Mouse (Mus musculus) liver, embryonic 14.5 days (tissue): ENCODE measurements around the gene Olfr220.

Experiments used
- CTCF ChIP-seq: IDR thresholded peaks from 2 replicates; pipeline ENCODE4 v1.5.1; 2016; ENCODE audit warnings: antibody characterized with exemption, low read depth, control low read depth
- EP300 ChIP-seq: IDR thresholded peaks from 2 replicates; pipeline ENCODE4 v1.6.1; 2016; ENCODE audit warnings: antibody characterized with exemption, low read depth

DNA sequence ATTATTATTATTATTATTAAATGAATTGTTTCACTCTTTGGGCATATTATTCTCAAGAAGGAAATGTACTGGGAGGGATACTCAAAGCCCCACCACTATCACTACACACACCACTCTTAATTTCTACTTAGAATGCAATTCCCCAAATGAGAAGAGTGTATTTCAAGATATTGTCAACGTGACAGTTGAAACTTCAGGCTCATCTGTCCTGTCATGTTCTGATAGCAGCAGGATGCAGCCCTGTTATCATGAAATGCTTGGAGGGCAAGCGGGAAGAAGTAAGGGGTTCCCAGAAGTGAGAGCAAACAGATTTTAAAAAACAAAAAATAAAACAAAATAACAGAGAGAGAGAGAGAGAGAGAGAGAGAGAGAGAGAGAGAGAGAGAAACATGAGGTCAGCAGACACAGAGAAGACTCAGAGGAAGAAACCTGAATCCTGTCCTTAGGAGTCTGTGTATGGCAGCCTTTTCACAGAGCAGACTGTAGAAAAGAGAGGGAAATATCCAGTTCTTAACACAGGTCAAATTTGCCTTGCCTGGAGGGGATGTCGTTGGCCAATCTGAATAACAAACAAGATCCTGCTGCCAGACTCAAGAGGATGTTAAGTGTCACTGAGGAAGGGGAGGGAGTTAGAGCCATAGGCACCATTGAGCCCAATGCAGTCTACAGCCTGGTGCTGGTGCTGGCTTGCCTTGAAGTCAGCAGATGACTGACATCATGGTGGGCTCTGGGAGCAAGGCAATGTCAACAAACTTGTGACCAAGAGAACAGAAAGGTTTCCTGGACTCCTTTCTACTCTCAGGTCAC is 15.5 kb upstream of the Olfr220 start:
- TF ChIP-seq CTCF: no peak
- TF ChIP-seq EP300: peak; percentile 86
